Mouse (Mus musculus) frontal cortex, postnatal 10 days (tissue): ENCODE measurements around the gene Itga9.

Experiments
- DNase-seq, 2 experiments: peaks; one replicate each; pipeline ENCODE4 v3.0.0; 2022; ENCODE audit warnings: low spot score in 2 of 2, mixed read lengths in 1 of 2

Gene Itga9

GRCm38 (mm10) chr9:118686166-118686961, 79.9 kb downstream of the Itga9 start:
- no peak for DNase-seq

GRCm38 (mm10) chr9:118688248-118688647, 81.8 kb downstream of the Itga9 start:
- no peak for DNase-seq

- DNase-seq = no peak
These were observed 82.5 kb downstream of the Itga9 start for GRCm38 (mm10) chr9:118688921-118689451.

GRCm38 (mm10) chr9:118693256-118693655, 86.8 kb downstream of the Itga9 start:
- peak; percentile 31 to 74 for DNase-seq

- no peak for DNase-seq
These were observed 87.9 kb downstream of the Itga9 start for GRCm38 (mm10) chr9:118694420-118694825.

- DNase-seq = no peak
These were observed 91.7 kb downstream of the Itga9 start for GRCm38 (mm10) chr9:118698191-118698590.

GRCm38 (mm10) chr9:118699716-118700115, 93.2 kb downstream of the Itga9 start:
- DNase-seq = no peak

- no peak for DNase-seq
These were observed 94.4 kb downstream of the Itga9 start for GRCm38 (mm10) chr9:118700889-118701288.

- no peak for DNase-seq
These were observed 95.3 kb downstream of the Itga9 start for GRCm38 (mm10) chr9:118701791-118702190.

GRCm38 (mm10) chr9:118703146-118703545, 96.7 kb downstream of the Itga9 start:
- no peak for DNase-seq

GRCm38 (mm10) chr9:118705381-118706074, 99.0 kb downstream of the Itga9 start:
- no peak for DNase-seq

- DNase-seq = no peak
These were observed 99.9 kb downstream of the Itga9 start for GRCm38 (mm10) chr9:118706176-118706975.

- DNase-seq = no peak
These were observed 104.1 kb downstream of the Itga9 start for GRCm38 (mm10) chr9:118710625-118711024.

- DNase-seq = no peak
These were observed 105.3 kb downstream of the Itga9 start for GRCm38 (mm10) chr9:118711749-118712148.

- no peak for DNase-seq
These were observed 107.0 kb downstream of the Itga9 start for GRCm38 (mm10) chr9:118713515-118713914.

- no peak for DNase-seq
These were observed 108.0 kb downstream of the Itga9 start for GRCm38 (mm10) chr9:118714536-118714935.

GRCm38 (mm10) chr9:118715971-118716628, 109.6 kb downstream of the Itga9 start:
- DNase-seq = no peak

- DNase-seq = no peak
These were observed 110.9 kb downstream of the Itga9 start for GRCm38 (mm10) chr9:118717436-118717835.

- no peak for DNase-seq
These were observed 112.0 kb downstream of the Itga9 start for GRCm38 (mm10) chr9:118718511-118718910.

- no peak for DNase-seq
These were observed 114.6 kb downstream of the Itga9 start for GRCm38 (mm10) chr9:118721056-118721455.

- DNase-seq = no peak
These were observed 116.4 kb downstream of the Itga9 start for GRCm38 (mm10) chr9:118722789-118723325.
